Mouse (Mus musculus) embryonic fibroblast, embryonic 13.5 days (primary cell): ENCODE measurements around the gene Tma16.

Source experiments
- CTCF ChIP-seq: IDR thresholded peaks from 2 replicates; pipeline ENCODE4 v1.5.1; 2011; ENCODE audit warnings: mild to moderate bottlenecking, control low read depth, low read length, moderate library complexity, borderline replicate concordance; ENCODE audit not compliant: insufficient read depth
- POLR2A ChIP-seq: IDR thresholded peaks from 2 replicates; pipeline ENCODE4 v1.6.1; 2011; ENCODE audit warnings: low read depth, mild to moderate bottlenecking, control low read depth, low read length, moderate library complexity

DNA sequence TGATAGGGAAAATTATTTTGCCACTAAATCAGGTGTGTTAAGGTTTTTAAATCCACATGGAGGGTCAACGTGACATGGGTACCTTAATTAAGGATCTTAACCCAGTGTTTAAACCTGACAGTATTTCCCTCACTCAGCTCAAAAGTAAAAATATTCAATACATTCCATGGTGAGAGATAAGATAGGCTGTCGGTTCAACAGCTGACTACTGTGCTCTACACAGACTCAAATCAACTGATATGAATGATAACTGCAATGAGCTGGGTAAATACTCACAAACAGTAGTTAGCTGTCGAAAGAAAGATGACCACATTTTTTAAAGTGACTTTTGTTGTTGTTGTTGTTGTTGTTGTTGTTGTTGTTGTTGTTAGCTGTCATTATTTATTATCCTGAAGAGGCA, 16.5 kb downstream of the Tma16 start:
- TF ChIP-seq CTCF, result no peak
- TF ChIP-seq POLR2A, result no peak
